Mouse (Mus musculus) telencephalon, adult 2 months (tissue): ENCODE measurements around the gene Fam49a.
A peak's percentile ranks its signal among the peaks of the same experiment; 100 is the strongest.
"Not testable (repeated sequence)": the region's sequence is repeated elsewhere in the genome, so short reads cannot be mapped to it uniquely, and the experiment has no call there.

Source experiments
- DNase-seq: peaks from one replicate; pipeline ENCODE4 v3.0.0-alpha.2; 2011; ENCODE audit warnings: low read depth, low spot score

Fam49a gene

DNA sequence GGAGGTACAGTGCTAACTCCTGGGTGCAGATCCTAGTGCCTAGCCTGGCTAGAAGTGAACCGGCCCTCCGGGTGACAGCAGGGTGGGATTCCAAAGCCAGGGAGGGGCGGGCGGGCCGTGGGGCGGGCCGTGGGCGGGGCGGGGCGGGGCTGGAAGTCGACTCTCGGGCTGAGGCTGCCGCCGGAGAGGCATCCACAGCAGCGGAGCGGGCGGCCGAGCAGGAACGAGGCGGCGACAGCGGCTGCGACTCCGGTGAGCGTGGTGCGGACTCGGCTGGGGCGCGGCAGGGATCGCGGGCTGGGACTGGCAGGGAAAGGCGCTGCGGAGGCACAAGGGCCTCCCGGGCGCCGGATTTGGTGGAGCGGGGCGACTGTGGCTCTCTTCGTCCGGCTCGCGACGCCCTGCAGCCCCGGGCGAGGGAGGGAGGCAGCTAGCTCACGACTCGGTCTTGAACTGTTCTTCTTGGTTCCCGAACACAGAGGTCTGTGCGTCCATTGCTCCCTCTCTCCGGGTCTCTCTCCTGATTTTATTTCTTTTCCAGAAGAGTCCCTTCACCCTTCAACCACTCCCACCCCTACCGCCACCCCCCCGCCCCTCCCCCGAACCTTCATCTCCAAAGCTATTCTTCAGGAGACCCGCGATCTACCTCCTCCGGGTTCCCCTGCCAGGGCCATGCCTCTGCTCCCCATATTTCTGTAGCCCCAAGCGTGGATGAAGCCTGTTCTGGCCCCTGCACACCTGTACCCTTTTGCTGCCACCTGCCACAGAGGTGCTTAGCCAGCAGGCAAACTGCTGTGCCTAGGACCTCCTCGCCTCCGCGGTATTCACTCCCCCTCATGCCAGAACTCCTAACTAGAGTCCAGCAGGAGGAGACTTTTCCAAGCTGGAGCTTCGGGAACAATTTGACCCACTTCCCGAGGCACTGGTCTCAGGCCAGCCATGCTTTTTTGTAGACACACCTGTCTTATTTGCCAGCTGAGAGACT, at the start of gene Fam49a:
Fam49a (plus strand) TSS at position 153 of the 985 bp plus-strand sequence.
- no peak for DNase-seq

DNA sequence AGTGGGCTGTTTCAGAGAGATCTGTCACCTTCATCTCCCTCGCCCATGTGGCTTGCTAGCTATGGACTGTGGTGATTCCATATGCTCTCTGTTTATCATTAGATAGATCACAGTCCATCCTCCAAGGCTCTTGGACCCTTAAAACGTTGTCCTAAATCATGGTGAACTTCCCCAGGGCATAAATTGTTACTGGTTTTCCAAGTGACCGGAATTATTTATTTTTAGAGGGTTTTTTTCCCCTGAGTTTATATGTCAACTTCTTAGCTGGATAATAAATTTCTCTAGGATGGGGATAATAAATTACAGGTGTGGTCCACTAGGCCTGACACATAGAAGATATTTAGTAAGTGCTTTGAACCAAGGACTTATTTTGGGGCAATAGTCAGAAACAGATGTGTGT, 48.4 kb upstream of the Fam49a start:
- DNase-seq: no peak

DNA sequence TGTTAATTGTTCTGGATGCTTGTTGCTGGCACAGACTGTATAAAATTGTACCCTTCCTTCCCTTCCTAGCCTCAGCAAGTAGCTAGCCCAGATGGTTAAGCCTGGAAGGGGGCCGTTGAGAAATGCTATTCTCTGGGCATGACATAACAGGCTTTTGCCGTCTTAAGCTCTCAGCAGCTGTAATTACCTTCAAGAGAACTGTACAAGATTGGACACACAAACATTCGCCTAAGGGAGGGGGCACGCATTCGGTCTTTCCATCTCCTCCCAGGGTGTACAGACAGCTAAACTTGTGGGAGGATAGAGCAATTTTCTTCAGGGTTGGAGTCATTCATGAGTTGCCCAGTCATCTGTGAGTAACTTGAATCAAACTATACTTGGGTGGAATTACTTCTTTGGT, 43.0 kb upstream of the Fam49a start:
- DNase-seq: peak; percentile 55

DNA sequence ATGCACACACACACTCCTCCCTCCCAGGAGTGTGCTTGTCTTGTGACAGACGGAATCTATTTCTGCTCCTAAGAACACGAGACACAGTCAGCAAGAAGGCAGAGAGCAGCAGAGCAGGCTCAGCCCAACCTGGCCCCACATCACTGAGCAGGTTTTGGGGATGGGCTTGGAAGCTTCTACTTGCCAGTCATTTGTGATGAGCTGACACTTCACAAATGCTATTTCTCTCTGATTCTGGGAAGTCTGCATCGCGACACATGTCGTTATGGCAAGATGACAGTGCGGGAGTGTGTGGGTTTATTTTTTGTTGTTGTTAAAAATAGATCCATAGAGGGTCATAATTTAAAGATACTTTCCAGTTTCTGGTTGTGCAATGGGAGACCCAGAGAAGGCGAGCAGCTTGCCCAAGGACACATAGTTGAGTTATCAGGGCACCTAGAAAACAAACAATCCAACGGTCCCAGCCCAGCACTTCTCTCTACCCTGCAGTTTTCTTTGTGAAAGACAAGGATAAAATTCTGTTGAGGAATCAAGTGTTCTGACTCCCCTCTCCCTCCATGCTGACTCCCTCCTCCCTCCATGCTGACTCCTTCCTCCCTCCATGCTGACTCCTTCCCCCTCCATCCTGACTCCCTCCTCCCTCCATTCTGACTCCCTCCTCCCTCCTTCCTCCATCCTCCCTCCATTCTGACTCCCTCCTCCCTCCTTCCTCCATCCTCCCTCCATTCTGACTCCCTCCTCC, 41.0 kb upstream of the Fam49a start:
- DNase-seq: peak; percentile 83

DNA sequence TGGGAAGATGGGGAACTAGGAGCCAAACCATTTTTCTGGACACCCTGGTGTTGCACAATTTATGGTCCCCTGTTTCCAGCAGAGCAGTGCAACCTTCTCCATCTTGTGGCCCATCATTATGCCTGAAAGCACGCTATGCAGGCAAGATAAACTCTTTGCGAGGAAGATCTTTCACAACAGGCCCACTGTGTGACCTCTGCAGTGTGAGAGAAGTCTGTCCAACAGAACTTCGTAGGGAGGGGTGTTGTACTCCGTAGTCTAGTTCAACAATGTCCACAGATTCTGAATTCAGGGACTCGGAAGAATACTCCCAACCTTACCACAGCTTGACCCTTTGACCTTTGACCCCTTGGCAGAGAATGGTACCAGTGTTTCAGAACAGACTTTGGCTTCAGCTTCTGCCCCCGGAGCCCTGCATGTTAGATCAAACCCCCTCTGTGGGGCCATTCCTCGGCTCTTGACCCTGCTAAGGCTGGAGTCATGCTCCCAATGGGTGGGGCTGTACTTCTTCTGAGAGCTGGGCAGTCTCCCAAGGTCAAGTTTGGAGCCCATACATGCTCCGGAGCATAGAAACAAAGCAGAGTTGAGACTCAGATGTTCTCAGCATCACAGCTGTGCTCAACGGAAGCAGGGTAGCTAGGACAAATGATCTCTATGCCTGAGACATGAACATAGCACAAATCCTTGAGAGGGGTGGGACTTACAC, 39.2 kb upstream of the Fam49a start:
- no peak for DNase-seq

DNA sequence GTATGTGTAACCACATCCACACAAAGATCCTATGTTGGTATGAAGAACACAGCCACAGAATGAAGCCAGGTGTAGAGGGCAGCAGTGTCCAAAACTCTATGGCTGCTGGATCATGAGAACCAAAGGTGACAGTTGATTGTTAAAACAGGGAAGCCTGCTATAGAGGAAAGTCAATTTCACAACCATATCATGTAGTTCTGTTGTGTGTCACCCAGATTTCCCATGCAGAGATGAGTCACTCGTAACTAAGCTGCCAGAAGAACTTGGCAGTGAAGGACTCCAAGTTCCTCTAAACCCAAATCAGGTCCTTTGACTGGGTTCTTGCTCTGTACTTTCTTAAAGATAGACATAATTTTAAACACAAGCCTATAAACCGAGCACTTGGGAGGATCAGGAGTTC, 38.6 kb upstream of the Fam49a start:
- peak; percentile 72 for DNase-seq

DNA sequence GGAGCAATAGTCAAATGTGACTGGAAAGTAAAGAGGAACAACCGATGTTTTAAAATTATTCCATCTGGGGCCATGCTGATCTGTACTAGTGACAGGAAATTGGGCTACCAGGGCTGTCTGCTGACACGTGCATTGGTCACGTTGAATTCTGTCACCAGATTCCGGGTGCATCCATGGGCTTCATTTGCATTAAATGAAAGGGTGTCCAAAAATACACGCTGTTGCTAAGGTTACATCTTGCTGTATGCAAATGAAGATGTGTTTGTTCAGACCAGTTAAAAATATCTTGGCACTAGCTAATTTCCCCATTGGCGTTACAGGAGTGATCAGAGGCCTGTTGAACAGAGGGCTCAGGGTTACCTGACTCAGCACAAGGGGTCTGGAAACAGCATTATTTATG, 36.2 kb upstream of the Fam49a start:
- peak; percentile 94 for DNase-seq

DNA sequence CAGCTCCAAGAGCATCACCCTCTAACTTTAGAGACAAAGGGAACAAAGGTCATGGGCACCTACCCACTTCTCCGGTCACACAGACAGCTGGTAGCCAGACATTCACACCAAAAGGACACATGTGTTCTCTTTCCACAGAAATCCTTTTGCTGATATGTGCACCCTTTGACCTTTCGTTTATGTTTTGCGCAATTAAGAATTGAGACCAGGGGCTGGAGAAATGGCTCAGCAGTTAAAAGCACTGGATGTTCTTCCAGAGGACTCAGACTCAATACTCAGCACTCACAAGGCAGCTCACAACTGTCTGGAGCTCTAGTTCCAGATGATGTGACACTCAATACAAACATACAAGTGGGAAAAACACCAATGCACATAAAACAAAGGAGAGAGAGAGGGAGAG, 34.3 kb upstream of the Fam49a start:
- no peak for DNase-seq

DNA sequence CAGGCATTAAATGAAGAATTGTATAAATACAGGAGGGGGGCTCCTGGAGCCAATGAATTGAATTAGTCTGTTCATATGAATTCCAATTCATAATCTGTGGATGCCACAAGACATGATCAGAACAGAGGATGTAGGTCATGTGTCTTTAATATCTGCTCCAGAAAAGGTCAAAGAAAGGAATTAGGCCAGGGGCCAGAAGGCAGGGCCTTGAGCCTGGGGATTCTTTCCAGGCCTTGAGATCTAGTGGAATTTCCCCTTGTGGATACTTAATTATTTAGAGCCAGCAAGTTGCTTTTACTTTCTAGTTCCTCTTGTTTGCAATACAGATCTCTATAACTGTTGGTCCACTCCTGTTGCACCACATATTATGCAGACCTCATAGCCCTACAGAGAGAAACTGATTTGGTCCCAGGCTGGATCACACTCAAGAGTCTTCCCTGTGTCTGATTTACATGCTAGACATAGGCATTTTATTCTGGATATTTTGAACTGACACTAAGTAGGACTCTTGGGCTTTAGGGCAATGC, 31.8 kb upstream of the Fam49a start:
- DNase-seq: no peak

DNA sequence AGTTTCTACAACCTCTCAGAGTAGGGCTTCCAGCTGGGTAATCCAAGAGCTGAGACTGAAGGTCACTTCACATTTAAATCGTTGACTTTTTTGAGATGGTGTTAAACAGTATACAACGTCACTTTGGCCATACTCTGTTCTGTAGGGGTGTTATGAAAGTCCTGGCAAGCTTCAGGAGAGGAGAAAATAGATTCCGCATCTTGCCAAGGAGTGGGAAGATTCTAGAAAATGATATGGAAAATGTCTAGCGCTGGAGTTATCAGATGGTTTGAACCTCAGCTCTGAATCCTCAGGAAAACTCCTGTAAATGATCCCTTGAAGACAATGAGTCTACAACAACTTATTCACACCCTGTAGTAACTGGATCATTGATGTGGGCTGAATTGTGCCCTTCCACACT, 29.8 kb upstream of the Fam49a start:
- no peak for DNase-seq

DNA sequence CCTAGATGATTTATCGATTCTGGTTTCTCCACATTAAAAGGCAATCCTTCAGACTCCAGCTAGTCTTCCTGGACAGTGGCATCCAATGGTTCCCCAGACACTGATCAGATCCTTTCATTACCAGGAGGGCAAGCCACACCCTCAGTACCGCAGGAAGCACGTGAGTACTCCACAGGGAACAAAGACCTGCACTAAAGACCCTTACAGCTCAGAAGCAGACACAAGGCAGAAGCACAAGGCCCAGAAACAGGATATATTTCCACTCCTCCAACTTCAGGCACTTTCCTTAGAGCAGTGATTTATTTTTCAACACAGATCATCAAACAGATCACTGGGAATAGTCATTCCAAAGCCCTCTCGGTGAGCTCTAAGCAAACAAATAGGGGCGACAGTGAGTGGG, 25.0 kb upstream of the Fam49a start:
- no peak for DNase-seq

DNA sequence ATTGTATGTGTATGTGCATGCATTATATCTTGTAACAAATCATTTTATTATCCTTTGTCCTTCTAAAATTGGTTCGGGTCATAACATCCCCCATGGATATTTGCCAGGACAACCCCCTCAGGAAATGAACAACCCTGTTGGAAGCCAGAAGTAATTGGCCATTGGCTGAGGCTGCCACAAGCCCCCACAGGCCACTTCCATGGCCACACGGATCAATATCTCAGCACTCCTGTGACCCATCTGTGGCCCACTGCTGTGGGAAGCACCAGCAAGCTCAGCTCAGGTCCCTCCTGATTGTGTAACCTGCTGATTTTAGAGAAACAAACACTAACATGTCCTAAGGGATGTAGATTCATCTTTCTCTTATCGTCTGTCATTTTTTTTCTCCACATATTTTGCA, 22.4 kb upstream of the Fam49a start:
- no peak for DNase-seq

DNA sequence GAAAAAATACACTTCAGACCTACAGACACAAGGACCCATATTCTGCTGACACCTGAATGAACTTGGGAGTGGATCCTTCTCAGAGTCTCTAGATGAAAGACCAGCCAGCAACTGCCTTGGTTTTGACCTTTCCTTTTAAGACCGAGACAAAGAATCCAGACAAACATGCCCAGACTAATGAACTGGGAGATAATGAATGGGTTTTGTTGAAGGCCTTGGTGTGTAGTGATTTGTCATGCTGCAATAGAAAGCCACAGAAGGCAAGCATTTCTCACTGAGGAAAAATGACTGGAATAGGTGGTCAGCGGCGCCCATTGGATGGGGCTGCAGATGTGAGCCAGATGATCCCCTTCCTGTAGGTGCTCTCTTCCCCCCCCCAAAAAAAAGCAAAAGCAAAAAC, 18.8 kb upstream of the Fam49a start:
- no peak for DNase-seq

DNA sequence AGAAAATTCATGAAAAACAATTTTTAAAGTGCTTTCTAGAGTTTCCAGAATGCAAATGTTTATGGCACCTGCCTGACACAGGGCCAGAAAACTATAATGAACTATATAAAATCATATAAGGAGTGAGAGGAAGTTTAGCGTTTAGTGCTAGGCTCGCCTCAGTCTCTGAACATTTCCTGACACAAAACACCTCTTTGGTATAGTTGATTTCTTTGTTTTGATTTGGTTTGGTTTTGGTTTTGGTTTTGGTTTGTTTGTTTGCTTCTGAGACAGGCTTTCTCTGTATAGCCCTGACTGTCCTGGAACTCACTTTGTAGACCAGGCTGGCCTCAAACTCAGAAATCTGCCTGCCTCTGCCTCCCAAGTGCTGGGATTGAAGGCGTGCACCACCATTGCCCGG, 14.9 kb upstream of the Fam49a start:
- DNase-seq: not testable (repeated sequence)

DNA sequence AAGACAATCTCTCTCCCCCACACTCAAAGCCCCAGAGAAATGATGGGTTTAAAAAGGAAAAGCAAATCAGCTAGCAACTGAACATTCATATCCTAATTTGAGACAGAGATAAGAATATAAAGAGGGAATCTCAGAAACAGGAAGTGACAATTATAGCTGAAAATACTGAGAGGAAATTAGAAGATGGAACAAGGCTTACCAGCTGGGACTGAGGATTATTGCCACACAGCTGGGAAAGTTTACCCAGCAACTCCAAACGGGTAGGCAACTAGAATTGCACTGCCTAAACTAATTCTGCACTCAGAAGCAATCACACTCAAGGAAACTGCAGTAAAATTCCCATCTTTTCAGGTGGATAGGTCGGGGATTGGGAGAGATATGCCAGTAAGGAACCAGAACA, 12.4 kb upstream of the Fam49a start:
- no peak for DNase-seq

DNA sequence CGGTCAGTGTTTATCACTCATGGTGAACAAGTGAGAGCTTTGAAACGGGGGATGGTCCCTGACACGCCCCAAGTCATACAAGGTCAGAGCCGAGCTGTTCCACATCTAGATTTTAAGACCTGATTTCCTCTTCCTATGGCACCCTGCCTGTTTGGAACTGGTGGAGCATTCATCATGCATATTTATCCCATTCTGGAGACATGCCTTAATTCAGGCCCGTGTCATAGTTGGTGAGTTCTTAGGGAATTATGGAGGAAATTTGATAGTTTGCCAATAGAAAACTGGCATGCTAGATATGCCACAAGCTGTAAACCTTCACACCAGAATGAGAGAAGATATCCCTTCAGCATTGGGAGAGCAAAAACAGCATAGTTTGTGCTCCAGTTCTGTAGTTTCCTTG, 8.4 kb upstream of the Fam49a start:
- no peak for DNase-seq

DNA sequence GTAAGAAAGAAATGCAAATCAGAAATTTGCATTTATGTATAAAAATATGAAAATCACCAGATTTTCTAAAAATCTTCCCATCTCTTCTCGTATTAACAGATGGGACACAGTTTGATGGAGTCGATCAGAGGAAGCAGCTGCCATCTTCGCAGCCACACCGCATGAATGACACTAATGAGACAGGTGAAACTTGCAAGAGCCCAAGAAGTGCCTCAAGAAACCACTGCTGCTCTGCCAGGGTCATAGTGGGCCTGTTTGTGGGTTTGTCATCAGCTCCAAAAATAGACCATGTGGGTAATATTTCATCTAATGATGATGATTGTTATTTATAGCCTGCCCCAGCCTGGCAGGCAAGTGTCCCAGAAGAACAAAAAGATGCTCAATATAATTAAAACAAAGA, 7.8 kb upstream of the Fam49a start:
- DNase-seq: no peak

DNA sequence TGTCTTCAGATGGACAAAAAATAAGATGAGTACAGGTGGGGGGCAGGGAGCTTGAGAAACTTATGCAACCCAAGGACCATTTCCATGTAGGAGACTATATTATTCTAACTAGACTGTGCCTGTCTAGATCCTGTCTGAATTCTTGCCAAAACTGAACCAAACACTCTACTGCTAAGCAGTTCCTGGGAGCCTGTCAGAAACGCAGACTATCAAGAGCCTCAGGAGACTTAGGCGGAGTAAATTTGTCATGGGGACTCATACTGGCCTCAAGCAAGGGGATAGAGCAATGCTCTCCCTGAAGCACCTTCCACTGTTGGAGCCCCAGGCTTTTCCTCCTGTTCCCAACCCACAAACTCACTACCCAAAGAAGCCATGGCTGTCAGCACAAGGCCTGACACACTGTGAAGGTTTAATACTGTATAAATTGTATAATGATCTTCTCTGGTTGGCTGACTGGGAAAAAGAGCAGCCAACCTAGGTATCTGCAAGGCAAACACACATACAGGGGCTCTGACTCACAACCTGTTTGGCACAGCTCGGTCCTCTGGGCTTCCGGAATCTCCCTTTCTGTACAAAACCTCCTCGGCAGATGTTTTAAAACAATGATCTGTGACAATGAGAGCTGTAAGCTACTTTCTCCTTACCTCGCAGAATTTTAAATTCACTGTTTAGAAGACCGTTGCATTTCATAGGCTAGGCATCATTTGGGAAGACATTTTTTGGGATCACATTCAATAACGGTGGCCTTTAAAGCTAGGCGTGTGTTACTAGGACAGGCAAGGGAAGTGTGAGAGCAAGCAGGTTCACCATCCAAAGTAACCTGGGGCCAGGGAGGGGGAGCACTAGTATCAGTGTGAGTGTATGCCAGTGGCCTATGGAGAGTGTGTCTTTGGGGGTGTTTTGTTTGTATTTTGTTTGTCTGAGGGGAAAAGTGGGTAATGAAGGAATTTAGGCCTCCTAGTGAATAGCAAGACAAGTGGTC, 669 bp upstream of the Fam49a start:
- DNase-seq: no peak

DNA sequence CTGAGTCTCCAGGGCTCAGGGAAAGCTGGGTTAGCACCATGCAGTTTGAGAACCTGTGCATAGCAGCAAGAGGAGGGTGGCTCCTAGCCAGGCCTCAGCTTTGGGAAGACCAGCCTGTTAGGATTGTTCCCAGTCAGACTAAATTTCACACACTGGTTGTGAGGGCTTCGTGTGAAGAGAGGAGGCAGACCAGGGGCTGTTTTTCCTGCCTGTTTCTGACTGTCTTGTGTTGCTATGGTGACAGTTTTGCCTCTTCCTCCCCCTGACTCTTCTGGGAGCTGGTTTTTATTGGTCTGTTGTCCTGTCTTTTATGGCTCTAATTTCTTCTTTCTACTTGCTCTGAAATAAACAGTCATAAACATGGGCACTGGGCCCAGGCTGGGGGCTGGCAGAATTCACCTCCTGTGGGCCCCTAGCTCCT, 1.4 kb downstream of the Fam49a start:
- DNase-seq: peak; percentile 78

DNA sequence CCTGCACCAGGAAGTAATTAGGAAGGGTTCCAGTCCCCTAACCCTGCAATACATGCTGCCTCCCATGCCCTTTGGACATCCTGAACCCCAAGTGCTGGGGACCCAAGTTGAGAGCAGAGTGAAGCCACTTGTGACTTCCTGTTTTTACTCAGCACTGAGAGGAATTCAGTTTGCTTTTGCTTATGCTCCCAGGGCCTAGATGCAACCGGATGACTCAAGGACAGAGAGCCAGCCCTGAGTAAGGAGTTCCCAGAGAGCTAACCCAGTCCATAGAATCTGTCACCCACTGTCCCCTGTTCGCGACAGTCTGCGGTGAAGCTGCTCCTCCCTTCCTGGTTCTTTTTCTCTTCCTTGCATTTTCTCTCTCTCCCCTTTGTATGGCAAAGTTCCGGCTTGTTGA, 2.2 kb downstream of the Fam49a start:
- no peak for DNase-seq

DNA sequence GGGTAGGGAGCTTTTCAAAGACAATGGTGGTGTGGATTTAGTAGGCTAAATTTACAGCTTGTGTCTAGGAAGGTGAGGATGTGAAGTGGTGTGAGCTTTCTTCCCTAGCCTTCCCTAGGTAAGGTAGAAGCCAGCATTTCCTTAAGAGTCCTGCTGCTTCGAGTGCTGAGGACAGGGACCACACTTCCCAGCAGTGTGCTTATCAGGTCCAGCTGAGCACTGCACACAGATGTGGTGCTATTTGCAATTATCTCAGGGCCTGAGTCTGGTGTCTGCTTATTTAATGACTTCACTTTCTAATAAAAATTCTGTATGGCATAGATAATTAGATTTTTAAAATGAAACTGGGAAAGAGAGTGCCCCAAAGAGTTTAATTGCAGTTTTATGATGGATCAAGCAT, 4.6 kb downstream of the Fam49a start:
- no peak for DNase-seq
